Mouse (Mus musculus) heart, postnatal 10 days (tissue): ENCODE results near the gene 1600002K03Rik. TPM values are rescaled to one million over a fixed set of nuclear protein-coding genes. Genes with fewer than 3 reads are reported as not detected.

Source experiments
- DNase-seq, 2 experiments: peaks; one replicate each; pipeline ENCODE4 v3.0.0; 2021
- intact Hi-C: fragments of 180-260 bp; cut with DNase I; formaldehyde crosslinking; loops from one replicate; pipeline ENCODE4 v1.15.1; 2025
- total RNA-seq, 2 experiments: library from RNA; stranded (reverse); gene quantifications; 2 replicates each; pipeline ENCODE4 v1.2.3; 2021

The 1600002K03Rik gene
- total RNA-seq, 2 experiments from 2014 or later = 3.1 to 3.4 TPM

GRCm38 (mm10) chr10:80152071-80152872, 20.5 kb upstream of the 1600002K03Rik start:
- DNase-seq = peak; percentile 76 to 82
- intact Hi-C loops = no loop called here

GRCm38 (mm10) chr10:80152873-80153260, 19.9 kb upstream of the 1600002K03Rik start:
- intact Hi-C loops = no loop called here
- DNase-seq = peak; percentile 67 to 78

- no peak for DNase-seq
- intact Hi-C loops = no loop called here
These were observed 19.0 kb upstream of the 1600002K03Rik start for GRCm38 (mm10) chr10:80153713-80154112.

- intact Hi-C loops = no loop called here
- no peak for DNase-seq
These were observed 18.4 kb upstream of the 1600002K03Rik start for GRCm38 (mm10) chr10:80154384-80154783.

- no peak for DNase-seq
- intact Hi-C loops = no loop called here
These were observed 17.5 kb upstream of the 1600002K03Rik start for GRCm38 (mm10) chr10:80155277-80155676.

- intact Hi-C loops = no loop called here
These were observed 16.6 kb upstream of the 1600002K03Rik start for GRCm38 (mm10) chr10:80156002-80156751.

GRCm38 (mm10) chr10:80156752-80157053, 16.0 kb upstream of the 1600002K03Rik start:
- intact Hi-C loops = no loop called here
- peak; percentile 57 to 62 for DNase-seq

More at GRCm38 (mm10) chr10:80156002-80156751, 16.6 kb upstream of the 1600002K03Rik start:
- DNase-seq = no peak

- intact Hi-C loops = no loop called here
These were observed 15.4 kb upstream of the 1600002K03Rik start for GRCm38 (mm10) chr10:80157141-80157929.

GRCm38 (mm10) chr10:80158307-80158986, 14.3 kb upstream of the 1600002K03Rik start:
- intact Hi-C loops = no loop called here
- DNase-seq = peak; percentile 79 to 85

More at GRCm38 (mm10) chr10:80157141-80157929, 15.4 kb upstream of the 1600002K03Rik start:
- no peak for DNase-seq

GRCm38 (mm10) chr10:80159021-80159560, 13.7 kb upstream of the 1600002K03Rik start:
- DNase-seq = peak in 1 of 2 experiments; percentile 75
- intact Hi-C loops = no loop called here

GRCm38 (mm10) chr10:80159561-80160454, 12.9 kb upstream of the 1600002K03Rik start:
- intact Hi-C loops = no loop called here

GRCm38 (mm10) chr10:80160455-80161371, 12.0 kb upstream of the 1600002K03Rik start:
- intact Hi-C loops = no loop called here
- DNase-seq = peak; percentile 91 to 95

More at GRCm38 (mm10) chr10:80159561-80160454, 12.9 kb upstream of the 1600002K03Rik start:
- DNase-seq = peak; percentile 99

- intact Hi-C loops = no loop called here
- DNase-seq = peak; percentile 71 to 76
These were observed 11.1 kb upstream of the 1600002K03Rik start for GRCm38 (mm10) chr10:80161522-80162242.

- intact Hi-C loops = no loop called here
- no peak for DNase-seq
These were observed 10.5 kb upstream of the 1600002K03Rik start for GRCm38 (mm10) chr10:80162243-80162608.

- no peak for DNase-seq
- intact Hi-C loops = no loop called here
These were observed 9.9 kb upstream of the 1600002K03Rik start for GRCm38 (mm10) chr10:80162716-80163299.

GRCm38 (mm10) chr10:80163721-80164120, 9.0 kb upstream of the 1600002K03Rik start:
- intact Hi-C loops = no loop called here
- peak; percentile 57 to 61 for DNase-seq
